Mouse (Mus musculus) ES-E14 (cell line): Measurements from ENCODE around the gene Pitpnm2. TPM values are rescaled to one million over a fixed set of nuclear protein-coding genes. Genes with fewer than 3 reads are reported as not detected.
"Not testable (repeated sequence)": the region's sequence is repeated elsewhere in the genome, so short reads cannot be mapped to it uniquely, and the experiment has no call there.

Experiments
- DNase-seq: peaks from one replicate; pipeline ENCODE4 v3.0.0-alpha.2; 2013; ENCODE audit warnings: low read depth, low spot score
- H3K27ac ChIP-seq: 2 replicates; pipeline ENCODE4 v1.5.1; 2012; ENCODE audit warnings: low read depth, mild to moderate bottlenecking, low read length, moderate library complexity, mixed read lengths; ENCODE audit not compliant: poor library complexity, insufficient read depth, severe bottlenecking
- H3K36me3 ChIP-seq: 2 replicates; pipeline ENCODE4 v1.6.1; 2012; ENCODE audit warnings: mild to moderate bottlenecking, low read length, moderate library complexity, mixed read lengths; ENCODE audit not compliant: control insufficient read depth, poor library complexity, insufficient read depth, severe bottlenecking
- H3K4me1 ChIP-seq, 2 experiments: fragments of 150-350 bp in 1 of 2; sonication (generic) in 1 of 2; 2 replicates each; pipeline ENCODE4 v1.6.1; 2012; ENCODE audit warnings: low read length in 2 of 2, mild to moderate bottlenecking in 1 of 2, mixed read lengths in 1 of 2; ENCODE audit not compliant: control insufficient read depth in 2 of 2, insufficient read depth in 2 of 2, poor library complexity in 1 of 2
- H3K4me3 ChIP-seq, 2 experiments: fragments of 150-350 bp in 1 of 2; sonication (generic) in 1 of 2; 2 replicates each; pipeline ENCODE4 v1.5.1; 2012; ENCODE audit warnings: low read length in 2 of 2, low read depth in 1 of 2, mild to moderate bottlenecking in 1 of 2, mixed read lengths in 1 of 2; ENCODE audit not compliant: insufficient read depth in 1 of 2, poor library complexity in 1 of 2, severe bottlenecking in 1 of 2
- H3K9ac ChIP-seq: 2 replicates; pipeline ENCODE4 v1.6.1; 2012; ENCODE audit warnings: low read depth, mild to moderate bottlenecking, low read length, mixed read lengths; ENCODE audit not compliant: poor library complexity, insufficient read depth, severe bottlenecking
- H3K9me3 ChIP-seq: fragments of 150-350 bp; sonication (generic); 2 replicates; pipeline ENCODE4 v1.6.1; 2012; ENCODE audit warnings: low read depth, mild to moderate bottlenecking, low read length; ENCODE audit not compliant: control insufficient read depth, insufficient read depth
- CHD2 ChIP-seq: IDR thresholded peaks from 2 replicates; pipeline ENCODE4 v1.6.1; 2014; ENCODE audit warnings: mild to moderate bottlenecking, low read depth, low read length, inconsistent platforms
- HCFC1 ChIP-seq: IDR thresholded peaks from 2 replicates; pipeline ENCODE4 v1.6.1; 2012; ENCODE audit warnings: low read length, inconsistent platforms, borderline replicate concordance; ENCODE audit not compliant: insufficient read depth
- MAFK ChIP-seq: IDR thresholded peaks from 2 replicates; pipeline ENCODE4 v1.6.1; 2014; ENCODE audit warnings: mild to moderate bottlenecking, low read depth, low read length, inconsistent platforms; ENCODE audit not compliant: insufficient read depth
- ZC3H11A ChIP-seq: IDR thresholded peaks from 2 replicates; pipeline ENCODE4 v1.6.1; 2012; ENCODE audit warnings: low read depth, mild to moderate bottlenecking, inconsistent platforms, low read length, borderline replicate concordance
- ZNF384 ChIP-seq: IDR thresholded peaks from 2 replicates; pipeline ENCODE4 v1.6.1; 2012; ENCODE audit warnings: low read depth, low read length, inconsistent platforms
- in situ Hi-C, 2 experiments: fragments of 600-800 bp; cut with MboI; formaldehyde crosslinking; loops; one replicate each; pipeline ENCODE4 v1.15.1; 2025; ENCODE audit warnings: low sequenced_read_pairs in 2 of 2, inconsistent platforms in 1 of 2; ENCODE audit not compliant: unreplicated experiment in 2 of 2
- total RNA-seq: library from RNA; depleted of rRNA; stranded (reverse); fragments of 300-350 nt; gene quantifications from 2 replicates; pipeline ENCODE4 v1.2.3, GENCODE M21; 2012; rRNA removed

The Pitpnm2 gene
- 6.6 and 7.2 TPM in 2 replicates for total RNA-seq

DNA sequence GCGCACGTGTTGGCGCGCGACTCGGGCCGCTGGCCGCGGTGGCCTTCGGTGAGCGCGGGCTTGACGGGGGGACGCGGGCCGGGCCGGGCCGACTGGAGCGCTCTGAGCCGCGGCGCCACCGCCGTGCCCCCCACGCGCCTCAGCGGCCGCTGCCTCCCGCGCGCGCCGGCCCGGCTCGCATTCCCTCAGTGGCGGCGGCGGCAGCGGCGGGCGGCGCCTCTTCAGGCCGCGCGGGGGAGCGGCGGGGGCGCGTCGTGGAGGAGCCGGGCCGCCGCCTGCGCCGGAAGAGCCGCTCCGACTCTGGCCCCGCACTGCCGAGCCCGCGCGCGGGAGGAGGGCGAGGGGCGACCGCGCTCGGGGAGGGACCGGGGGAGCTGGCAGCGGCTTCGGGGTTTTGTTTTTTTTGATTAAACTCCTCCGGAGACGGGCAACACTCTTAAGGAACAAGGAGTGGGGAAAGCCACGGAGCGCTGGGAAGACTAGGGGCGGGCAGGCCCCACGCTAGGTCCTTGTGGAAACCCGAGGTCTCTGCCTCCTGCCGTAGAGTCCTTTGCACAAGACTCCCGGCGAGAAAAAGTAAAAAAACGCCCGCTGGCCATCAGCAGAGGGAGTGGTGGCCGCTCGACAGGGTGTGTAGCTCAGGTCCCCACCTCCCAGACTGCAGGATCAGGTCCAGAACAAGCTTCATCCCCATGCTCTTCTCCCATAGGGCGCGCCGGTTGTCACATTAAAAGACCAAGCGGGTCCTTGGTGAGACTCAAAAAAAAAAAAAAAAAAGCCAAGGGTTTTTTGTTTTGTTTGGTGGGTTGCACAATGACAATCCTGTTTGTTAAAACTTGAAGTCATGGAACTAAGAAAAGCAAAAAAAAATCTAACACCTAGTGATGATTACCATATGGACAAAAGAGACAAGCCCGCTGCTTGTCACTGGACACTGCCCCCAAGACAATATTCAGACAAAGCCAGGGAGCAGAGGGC is at the start of gene Pitpnm2:
Pitpnm2 (minus strand) TSS at position 147 of the 978 bp plus-strand sequence.
- no peak for DNase-seq
- no peaks in the 10 kb centered on the region for H3K9me3 ChIP-seq
- in situ Hi-C loops = no loop called here

DNA sequence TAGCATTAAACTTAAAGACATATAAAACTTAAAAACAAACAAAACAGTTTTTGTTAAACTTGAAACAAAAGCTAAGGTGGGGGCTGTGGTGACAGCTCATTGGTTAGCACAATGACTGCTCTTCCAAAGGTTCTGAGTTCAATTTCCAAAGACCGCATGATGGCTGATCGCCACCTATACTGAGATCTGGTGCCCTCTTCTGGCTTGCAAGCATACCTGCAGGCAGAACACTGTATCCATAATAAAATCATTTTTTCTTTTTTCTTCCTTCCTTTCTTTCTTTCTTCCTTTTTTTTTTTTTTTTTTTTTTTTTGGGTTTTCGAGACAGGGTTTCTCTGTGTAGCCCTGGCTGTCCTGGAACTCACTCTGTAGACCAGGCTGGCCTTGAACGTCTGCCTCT is 49.7 kb upstream of the Pitpnm2 start:
- in situ Hi-C loops, H3K9ac ChIP-seq, H3K36me3 ChIP-seq, H3K4me1 ChIP-seq, H3K9me3 ChIP-seq, H3K27ac ChIP-seq, H3K4me3 ChIP-seq: not testable (repeated sequence)
- peak; percentile 12 for DNase-seq

More for the DNA sequence above, at the start of gene Pitpnm2:
- TF ChIP-seq ZC3H11A = no peak
- no peak for TF ChIP-seq MAFK
- TF ChIP-seq ZNF384 = peak; percentile 80
- no peak for TF ChIP-seq HCFC1
- no peak for TF ChIP-seq CHD2
- Histone ChIP-seq H3K4me1 (peaks cover 0 to 17% of the 10 kb centered on the region in 2 experiments; a peak in 2 of 4 replicates), H3K9ac (peak within 1 kb of the TSS; percentile 81), H3K27ac (no peak within 1 kb of the TSS; the same call in 1 of the 2 replicates), H3K4me3 (peak within 1 kb of the TSS; percentile 87 to 96), H3K36me3 (no peaks in the 10 kb centered on the region)

DNA sequence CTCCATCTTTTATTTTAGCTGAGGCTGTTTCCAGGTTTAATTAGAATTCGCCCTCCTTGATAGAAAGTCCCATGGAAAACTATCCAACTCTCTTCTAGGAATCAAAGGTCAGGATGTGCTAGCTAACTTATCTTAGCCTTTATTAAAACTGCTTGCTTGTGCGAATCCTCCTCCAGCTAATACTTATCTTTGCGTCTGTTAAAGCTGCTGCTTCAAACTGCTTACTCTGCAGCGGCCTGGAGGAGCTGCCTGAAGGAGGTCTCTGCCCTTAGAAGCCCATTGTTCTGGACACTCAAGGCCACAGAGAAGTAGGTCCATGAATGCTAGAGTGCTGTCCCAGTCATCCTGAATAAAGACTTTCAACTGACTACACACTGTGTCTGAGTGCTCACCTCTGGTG is 46.9 kb upstream of the Pitpnm2 start:
- no peak overlapping the region for H3K27ac ChIP-seq
- no peak for DNase-seq
- TF ChIP-seq ZC3H11A = no peak
- TF ChIP-seq HCFC1 = no peak
- TF ChIP-seq ZNF384 = no peak
- no peak for TF ChIP-seq MAFK
- no peak for TF ChIP-seq CHD2
- H3K4me3 ChIP-seq = no peak overlapping the region
- H3K9ac ChIP-seq = no peak overlapping the region
- in situ Hi-C loops = no loop called here
- no peaks in the 10 kb centered on the region for H3K4me1 ChIP-seq
- H3K9me3 ChIP-seq = no peaks in the 10 kb centered on the region
- peaks cover 9% of the 10 kb centered on the region for H3K36me3 ChIP-seq

DNA sequence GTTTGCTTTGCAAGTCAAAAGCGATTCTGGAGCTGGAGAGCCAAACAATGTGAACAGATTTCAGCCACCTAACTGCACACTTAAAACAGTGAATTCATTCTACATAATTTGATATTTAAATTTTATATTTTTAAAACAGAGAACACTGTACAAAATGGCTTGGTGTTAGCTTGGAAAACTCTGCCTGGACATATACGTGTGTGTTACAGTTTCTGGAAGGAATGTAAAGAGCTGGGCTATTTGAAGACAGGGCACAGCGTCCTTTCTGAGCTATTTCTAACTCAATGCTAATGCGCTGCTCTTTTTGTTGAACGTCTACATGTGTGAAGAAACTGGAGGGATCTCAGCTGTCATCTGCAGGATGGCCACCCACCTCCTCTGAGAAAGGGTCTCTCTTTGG is 44.4 kb upstream of the Pitpnm2 start:
- peaks cover 18% of the 10 kb centered on the region for H3K36me3 ChIP-seq
- H3K27ac ChIP-seq = no peak overlapping the region
- DNase-seq = no peak
- no peaks in the 10 kb centered on the region for H3K4me1 ChIP-seq
- in situ Hi-C loops = no loop called here
- no peak overlapping the region for H3K4me3 ChIP-seq
- no peak overlapping the region for H3K9ac ChIP-seq
- TF ChIP-seq ZNF384 = no peak
- no peak for TF ChIP-seq ZC3H11A
- no peak for TF ChIP-seq CHD2
- no peak for TF ChIP-seq HCFC1
- no peak for TF ChIP-seq MAFK
- no peaks in the 10 kb centered on the region for H3K9me3 ChIP-seq

DNA sequence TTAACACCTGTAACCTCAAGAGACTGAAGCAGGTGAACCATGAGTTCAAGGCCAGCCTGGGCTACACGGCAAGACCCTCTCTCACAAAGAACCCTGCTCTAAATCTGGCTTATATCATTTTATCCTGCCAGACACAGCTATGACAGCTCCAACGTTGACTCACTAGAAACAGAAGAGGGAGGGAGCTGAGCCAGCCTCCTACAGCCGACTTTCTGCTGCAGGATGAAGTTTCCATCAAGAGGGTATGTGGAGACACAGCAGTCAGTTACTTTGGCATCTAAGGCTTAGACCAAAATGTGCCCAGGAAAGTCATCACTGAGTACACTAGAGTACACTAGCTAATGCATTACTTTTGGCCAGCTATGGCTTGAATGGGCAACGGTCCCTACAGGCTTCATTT is 40.7 kb upstream of the Pitpnm2 start:
- in situ Hi-C loops = no loop called here
- Histone ChIP-seq H3K36me3 (peaks cover 19% of the 10 kb centered on the region), H3K9ac (no peak overlapping the region)

More for the DNA sequence above, 40.7 kb upstream of the Pitpnm2 start:
- Histone ChIP-seq H3K9me3 (no peaks in the 10 kb centered on the region), H3K27ac (no peak overlapping the region), H3K4me3 (no peak overlapping the region), H3K4me1 (no peaks in the 10 kb centered on the region)
- no peak for DNase-seq
- TF ChIP-seq CHD2 (no peak), ZNF384 (no peak), MAFK (no peak), HCFC1 (no peak), ZC3H11A (no peak)
